Mouse (Mus musculus) liver, adult 2 months (tissue): ENCODE results near the gene Mmp17.

Experiments
- CTCF ChIP-seq: fragments of 200-500 bp; IDR thresholded peaks from 2 replicates; pipeline ENCODE4 v1.5.1; 2011; ENCODE audit warnings: low read depth, low read length, control low read depth
- POLR2A ChIP-seq: fragments of 200-500 bp; IDR thresholded peaks from 2 replicates; pipeline ENCODE4 v1.6.1; 2011; ENCODE audit warnings: low read length, control low read depth; ENCODE audit not compliant: insufficient read depth; ENCODE audit errors: extremely low read depth

- TF ChIP-seq POLR2A (no peak), CTCF (no peak)
Observed at GRCm38 (mm10) chr5:129568596-129568995, 15.4 kb upstream of the Mmp17 start.
